Mouse (Mus musculus): ENCODE measurements around the gene S100a5.

- TF ChIP-seq CTCF (IDR thresholded peaks at IDR 0.05; ENCODE audit: low read depth) (no peak), EP300 (IDR thresholded peaks at IDR 0.05; ENCODE audit: low read depth) (no peak)
Measured at GRCm38 (mm10) chr3:90586906-90587305, 21.4 kb upstream of the S100a5 start.

Measured in liver, embryonic 14.5 days (tissue).